20 mouse cellular contexts compared by ENCODE assay signal in genomic region chr3:115090670-115091069, GRCm38 (mm10).
DNase-seq lines count a peak whose midpoint lies in the region; ATAC-seq and TF ChIP-seq lines count a peak whose summit lies in the region.
"Had no signal": no experiment of that assay in that cellular context is flagged by ENCODE, and none has a peak within 500 bp of the region (broad histone marks: within the 10 kb centered on the region; RNA-seq: fewer than 3 reads in every experiment).

No protein-coding gene starts in this region.

- ATAC-seq in forebrain, embryonic 11.5 days (replicated peaks; ENCODE audit: low FRiP score) = peak; percentile 46; the same call in 1 of the 2 replicates
- no peak; the same call in 1 of the 2 replicates for ATAC-seq in forebrain, embryonic 12.5 days (ENCODE audit: low FRiP score)
- no peak for ATAC-seq in midbrain, postnatal 0 days (ENCODE audit: low FRiP score)
- ATAC-seq in midbrain, embryonic 11.5 days (ENCODE audit: low FRiP score) = no peak
- peak; percentile 70 for ATAC-seq in forebrain, embryonic 16.5 days
- no peak for ATAC-seq in heart, embryonic 12.5 days (ENCODE audit: insufficient number of reproducible peaks, low FRiP score)
- ATAC-seq: hindbrain, postnatal 0 days; intestine, postnatal 0 days had no signal

- no peak overlapping the region for H3K4me2 ChIP-seq in forebrain, embryonic 11.5 days (ENCODE audit: low read depth, low read length, severe bottlenecking)
- no peak overlapping the region for H3K4me2 ChIP-seq in forebrain, embryonic 12.5 days
- H3K4me2 ChIP-seq in midbrain, postnatal 0 days (ENCODE audit: low read depth, low read length, poor library complexity, severe bottlenecking) = no peak overlapping the region
- no peak overlapping the region for H3K4me2 ChIP-seq in midbrain, embryonic 11.5 days
- no peak overlapping the region for H3K4me2 ChIP-seq in forebrain, embryonic 16.5 days (ENCODE audit: low read length)
- H3K4me2 ChIP-seq in heart, embryonic 12.5 days = no peak overlapping the region
- H3K4me2 ChIP-seq: heart, embryonic 13.5 days; hindbrain, embryonic 14.5 days had no signal

- H3K4me1 ChIP-seq in forebrain, embryonic 11.5 days (replicated peaks; ENCODE audit: control insufficient read depth, insufficient read depth, low read length) = no peaks in the 10 kb centered on the region
- no peaks in the 10 kb centered on the region for H3K4me1 ChIP-seq in forebrain, embryonic 12.5 days
- no peaks in the 10 kb centered on the region for H3K4me1 ChIP-seq in midbrain, postnatal 0 days (ENCODE audit: insufficient read depth, low read length)
- no peaks in the 10 kb centered on the region for H3K4me1 ChIP-seq in midbrain, embryonic 11.5 days (ENCODE audit: control insufficient read depth, insufficient read depth, low read length)
- H3K4me1 ChIP-seq in forebrain, embryonic 16.5 days (replicated peaks; ENCODE audit: control insufficient read depth, insufficient read depth, low read length) = 0 out of 2 replicates have a peak, but pooled peaks cover 3% of the 10 kb centered on the region
- no peaks in the 10 kb centered on the region for H3K4me1 ChIP-seq in heart, embryonic 12.5 days (replicated peaks)
- H3K4me1 ChIP-seq: heart, embryonic 13.5 days had no signal

- TF ChIP-seq CTCF in midbrain, postnatal 0 days (IDR thresholded peaks at IDR 0.05) = no peak

- no peaks in the 10 kb centered on the region for H3K27me3 ChIP-seq in forebrain, embryonic 11.5 days (ENCODE audit: control insufficient read depth, insufficient read depth, low read length)
- no peaks in the 10 kb centered on the region for H3K27me3 ChIP-seq in forebrain, embryonic 12.5 days
- H3K27me3 ChIP-seq in midbrain, postnatal 0 days (ENCODE audit: insufficient read depth, low read length) = no peaks in the 10 kb centered on the region
- H3K27me3 ChIP-seq in midbrain, embryonic 11.5 days (ENCODE audit: control insufficient read depth, insufficient read depth, low read length) = no peaks in the 10 kb centered on the region
- H3K27me3 ChIP-seq in forebrain, embryonic 16.5 days (replicated peaks; ENCODE audit: control insufficient read depth, insufficient read depth, low read length) = no peaks in the 10 kb centered on the region
- H3K27me3 ChIP-seq in heart, embryonic 12.5 days (replicated peaks) = no peaks in the 10 kb centered on the region
- H3K27me3 ChIP-seq: heart, embryonic 13.5 days had no signal

- no peak overlapping the region for H3K27ac ChIP-seq in forebrain, embryonic 11.5 days (ENCODE audit: low read depth, low read length)
- H3K27ac ChIP-seq in forebrain, embryonic 12.5 days = no peak overlapping the region
- H3K27ac ChIP-seq in midbrain, postnatal 0 days (ENCODE audit: low read depth, low read length) = no peak overlapping the region
- H3K27ac ChIP-seq in midbrain, embryonic 11.5 days (ENCODE audit: low read depth, low read length) = no peak overlapping the region
- H3K27ac ChIP-seq in forebrain, embryonic 16.5 days (ENCODE audit: low read length) = no peak overlapping the region
- H3K27ac ChIP-seq in heart, embryonic 12.5 days (ENCODE audit: poor library complexity, severe bottlenecking) = no peak overlapping the region
- H3K27ac ChIP-seq: heart, embryonic 13.5 days; hindbrain, embryonic 14.5 days; hindbrain, postnatal 0 days had no signal

- no peak overlapping the region for H3K9ac ChIP-seq in forebrain, embryonic 11.5 days (ENCODE audit: low read length)
- no peak overlapping the region for H3K9ac ChIP-seq in forebrain, embryonic 12.5 days
- H3K9ac ChIP-seq in midbrain, postnatal 0 days (replicated peaks; ENCODE audit: low read length, poor library complexity, severe bottlenecking) = no peak overlapping the region
- H3K9ac ChIP-seq in midbrain, embryonic 11.5 days (ENCODE audit: low read length) = no peak overlapping the region
- H3K9ac ChIP-seq in forebrain, embryonic 16.5 days (replicated peaks; ENCODE audit: low read depth, low read length) = no peak overlapping the region
- no peak overlapping the region for H3K9ac ChIP-seq in heart, embryonic 12.5 days
- H3K9ac ChIP-seq: heart, embryonic 13.5 days; hindbrain, embryonic 14.5 days had no signal

- H3K9me3 ChIP-seq in forebrain, embryonic 11.5 days (ENCODE audit: control insufficient read depth, low read length) = no peaks in the 10 kb centered on the region
- H3K9me3 ChIP-seq in forebrain, embryonic 12.5 days = no peaks in the 10 kb centered on the region
- no peaks in the 10 kb centered on the region for H3K9me3 ChIP-seq in midbrain, postnatal 0 days (ENCODE audit: low read length)
- no peaks in the 10 kb centered on the region for H3K9me3 ChIP-seq in midbrain, embryonic 11.5 days (ENCODE audit: control insufficient read depth, low read length)
- no peaks in the 10 kb centered on the region for H3K9me3 ChIP-seq in forebrain, embryonic 16.5 days (ENCODE audit: control insufficient read depth, low read length)
- H3K9me3 ChIP-seq in heart, embryonic 12.5 days (replicated peaks) = no peaks in the 10 kb centered on the region
- H3K9me3 ChIP-seq: heart, embryonic 13.5 days had no signal

- DNase-seq in forebrain, embryonic 11.5 days (ENCODE audit: low spot score) = no peak
- peak; percentile 10 for DNase-seq in midbrain, postnatal 0 days (ENCODE audit: low spot score)
- DNase-seq in midbrain, embryonic 11.5 days (ENCODE audit: low spot score, missing footprints) = no peak
- DNase-seq in cerebellum, adult 9-11 months = no peak
- DNase-seq: adrenal gland, postnatal 10 days; adrenal gland, postnatal 36 days; cerebellum, adult 11 months; cerebellum, adult 2 months; cerebellum, postnatal 14 days; gastrocnemius, postnatal 25 days; heart, adult 18-20 months; heart, postnatal 14 days; heart, postnatal 4 days had no signal

- no peak overlapping the region for H3K4me3 ChIP-seq in forebrain, embryonic 11.5 days (ENCODE audit: low read depth, low read length)
- H3K4me3 ChIP-seq in forebrain, embryonic 12.5 days (replicated peaks) = no peak overlapping the region
- H3K4me3 ChIP-seq in midbrain, postnatal 0 days (ENCODE audit: low read depth, low read length) = no peak overlapping the region
- H3K4me3 ChIP-seq in midbrain, embryonic 11.5 days (ENCODE audit: low read depth, low read length) = no peak overlapping the region
- H3K4me3 ChIP-seq in forebrain, embryonic 16.5 days (replicated peaks; ENCODE audit: low read length) = no peak overlapping the region
- no peak overlapping the region for H3K4me3 ChIP-seq in heart, embryonic 12.5 days
- H3K4me3 ChIP-seq: heart, embryonic 13.5 days had no signal

- WGBS in forebrain, embryonic 11.5 days = 40% methylated on average over 2 of the region's 2 CpGs
- WGBS in forebrain, embryonic 12.5 days = 29% methylated on average over 2 of the region's 2 CpGs
- 34% methylated on average over 2 of the region's 2 CpGs for WGBS in midbrain, postnatal 0 days
- WGBS in midbrain, embryonic 11.5 days = 46% methylated on average over 2 of the region's 2 CpGs
- 11% methylated on average over 2 of the region's 2 CpGs for WGBS in forebrain, embryonic 16.5 days
- WGBS in heart, embryonic 12.5 days = 43% methylated on average over 2 of the region's 2 CpGs

- no peaks in the 10 kb centered on the region for H3K36me3 ChIP-seq in forebrain, embryonic 11.5 days (ENCODE audit: control insufficient read depth, insufficient read depth, low read length)
- no peaks in the 10 kb centered on the region for H3K36me3 ChIP-seq in forebrain, embryonic 12.5 days (replicated peaks)
- H3K36me3 ChIP-seq in midbrain, postnatal 0 days (ENCODE audit: insufficient read depth, low read length) = no peaks in the 10 kb centered on the region
- no peaks in the 10 kb centered on the region for H3K36me3 ChIP-seq in midbrain, embryonic 11.5 days (ENCODE audit: control insufficient read depth, insufficient read depth, low read length)
- H3K36me3 ChIP-seq in forebrain, embryonic 16.5 days (ENCODE audit: control insufficient read depth, insufficient read depth) = no peaks in the 10 kb centered on the region
- no peaks in the 10 kb centered on the region for H3K36me3 ChIP-seq in heart, embryonic 12.5 days
- H3K36me3 ChIP-seq: heart, embryonic 13.5 days had no signal

Comparison
In these comparisons a context has a peak if more than half of its experiments do, and no peak if none do; other contexts are left out.
1. ATAC-seq: peak in forebrain, embryonic 11.5 days (single experiment) and forebrain, embryonic 16.5 days (single experiment); none in forebrain, embryonic 12.5 days (single experiment), midbrain, postnatal 0 days (single experiment), midbrain, embryonic 11.5 days (single experiment) and heart, embryonic 12.5 days (single experiment).